Mouse (Mus musculus): ENCODE data around the gene Gm37240.

DNA sequence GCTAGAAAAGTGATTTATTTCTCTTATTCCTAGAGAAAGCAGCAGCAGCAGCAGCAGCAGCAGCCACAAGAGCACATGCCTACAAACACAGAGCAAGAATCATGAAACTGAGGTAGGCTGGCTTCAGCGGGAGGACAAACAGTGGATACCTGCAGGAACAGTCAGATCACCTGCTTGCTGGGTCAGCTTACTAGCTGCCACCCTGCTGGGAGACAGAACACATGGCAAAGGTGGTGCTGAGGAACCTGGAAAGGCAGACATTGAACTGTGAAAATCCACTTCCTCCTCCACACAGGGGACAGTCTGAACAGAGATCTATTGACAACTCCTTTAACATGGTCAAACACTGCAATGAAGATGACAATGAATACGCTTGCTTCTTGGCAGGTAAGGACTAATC lies 1358.3 kb downstream of the Gm37240 start:
- TF ChIP-seq MAFK (IDR thresholded peaks at IDR 0.05; ENCODE audit: insufficient read depth, low read depth, low read length) (no peak), ZNF384 (IDR thresholded peaks at IDR 0.05; ENCODE audit: low read depth, low read length) (no peak), ZC3H11A (IDR thresholded peaks at IDR 0.05; ENCODE audit: borderline replicate concordance, low read depth, low read length) (no peak), HCFC1 (IDR thresholded peaks at IDR 0.05; ENCODE audit: borderline replicate concordance, insufficient read depth, low read length) (no peak), CHD2 (IDR thresholded peaks at IDR 0.05; ENCODE audit: low read depth, low read length) (no peak)

Measured in ES-E14 (cell line).